Mouse (Mus musculus) forebrain, embryonic 10.5 days (tissue): ENCODE results near the gene Rab8b. TPM values are rescaled to one million over a fixed set of nuclear protein-coding genes. Genes with fewer than 3 reads are reported as not detected.
"Not testable (repeated sequence)": the region's sequence is repeated elsewhere in the genome, so short reads cannot be mapped to it uniquely, and the experiment has no call there.

Experiments
- DNase-seq: peaks from one replicate; pipeline ENCODE4 v3.0.0-alpha.2; 2017; ENCODE audit warnings: low spot score; ENCODE audit errors: extremely low spot score
- H3K27ac ChIP-seq: fragments of 300-500 bp; sonication (generic); 2 replicates; pipeline ENCODE4 v1.5.1; 2016; ENCODE audit warnings: mild to moderate bottlenecking
- H3K27me3 ChIP-seq: fragments of 300-500 bp; sonication (generic); 2 replicates; pipeline ENCODE4 v1.6.1; 2016; ENCODE audit warnings: mild to moderate bottlenecking; ENCODE audit not compliant: poor library complexity, severe bottlenecking
- H3K36me3 ChIP-seq: fragments of 300-500 bp; sonication (generic); replicated peaks from 2 replicates; pipeline ENCODE4 v1.6.1; 2016; ENCODE audit warnings: mild to moderate bottlenecking, moderate library complexity
- H3K4me1 ChIP-seq: fragments of 300-500 bp; sonication (generic); 2 replicates; pipeline ENCODE4 v1.6.1; 2016
- H3K4me3 ChIP-seq: fragments of 300-500 bp; sonication (generic); 2 replicates; pipeline ENCODE4 v1.5.1; 2016; ENCODE audit warnings: mild to moderate bottlenecking, moderate library complexity
- H3K9me3 ChIP-seq: fragments of 300-500 bp; sonication (generic); 2 replicates; pipeline ENCODE4 v1.6.1; 2016; ENCODE audit warnings: mild to moderate bottlenecking, moderate library complexity
- WGBS: fragments of 180-500 bp; shearing (Covaris S2); methylation state at CpG from one replicate; pipeline ENCODE4 v1.1.7; 2016; 5-methylcytosine and 5-hydroxymethylcytosine counted together
- polyA plus RNA-seq: library from polyadenylated mRNA; unstranded; fragments of >200 nt; fragmentation: Nextera tagmentation; extraction: Ambion mirVana; gene quantifications from 2 replicates; pipeline ENCODE4 v1.2.1, GENCODE M21; 2016

The Rab8b gene
- polyA plus RNA-seq, 1 experiment from 2014 or later: 34.0 TPM

GRCm38 (mm10) chr9:66914540-66914939 lies 4.9 kb downstream of the Rab8b start:
- Histone ChIP-seq H3K36me3 (peaks cover 36% of the 10 kb centered on the region), H3K4me1 (peaks cover 45% of the 10 kb centered on the region), H3K4me3 (no peak overlapping the region), H3K27ac (no peak overlapping the region), H3K27me3 (no peaks in the 10 kb centered on the region), H3K9me3 (no peaks in the 10 kb centered on the region)
- no peak for DNase-seq
- WGBS: 95% methylated on average over 3 of the region's 3 CpGs

GRCm38 (mm10) chr9:66913254-66913934 lies 6.1 kb downstream of the Rab8b start:
- H3K27me3 ChIP-seq, H3K4me3 ChIP-seq, H3K9me3 ChIP-seq, DNase-seq, H3K27ac ChIP-seq: not testable (repeated sequence)
- 94% methylated on average over 5 of the region's 5 CpGs for WGBS
- peaks cover 38% of the 10 kb centered on the region for H3K4me1 ChIP-seq
- H3K36me3 ChIP-seq: peaks cover 36% of the 10 kb centered on the region

GRCm38 (mm10) chr9:66912304-66912703 lies 7.2 kb downstream of the Rab8b start:
- no peak for DNase-seq
- peaks cover 36% of the 10 kb centered on the region for H3K36me3 ChIP-seq
- H3K27ac ChIP-seq: no peak overlapping the region
- H3K27me3 ChIP-seq: no peaks in the 10 kb centered on the region
- H3K4me3 ChIP-seq: no peak overlapping the region
- peaks cover 33% of the 10 kb centered on the region for H3K4me1 ChIP-seq
- H3K9me3 ChIP-seq: no peaks in the 10 kb centered on the region

- DNase-seq: no peak
- peaks cover 44% of the 10 kb centered on the region for H3K4me1 ChIP-seq
- H3K27ac ChIP-seq: no peak overlapping the region
- no peak overlapping the region for H3K4me3 ChIP-seq
- no peaks in the 10 kb centered on the region for H3K9me3 ChIP-seq
- no peaks in the 10 kb centered on the region for H3K27me3 ChIP-seq
- peaks cover 24% of the 10 kb centered on the region for H3K36me3 ChIP-seq
- WGBS: 94% methylated on average over 5 of the region's 5 CpGs
Observed at GRCm38 (mm10) chr9:66910677-66911076, 8.8 kb downstream of the Rab8b start.

- WGBS: 87% methylated on average over 7 of the region's 7 CpGs
Observed at GRCm38 (mm10) chr9:66909922-66910321, 9.6 kb downstream of the Rab8b start.

GRCm38 (mm10) chr9:66907746-66908397 lies 11.6 kb downstream of the Rab8b start:
- DNase-seq: no peak
- 92% methylated on average over 5 of the region's 5 CpGs for WGBS
- Histone ChIP-seq H3K4me3 (no peak overlapping the region), H3K9me3 (no peaks in the 10 kb centered on the region), H3K27me3 (no peaks in the 10 kb centered on the region), H3K4me1 (peaks cover 36% of the 10 kb centered on the region), H3K36me3 (peaks cover 11% of the 10 kb centered on the region; the same call in 1 of the 2 replicates), H3K27ac (no peak overlapping the region)

More at GRCm38 (mm10) chr9:66909922-66910321, 9.6 kb downstream of the Rab8b start:
- H3K27ac ChIP-seq: no peak overlapping the region
- no peaks in the 10 kb centered on the region for H3K9me3 ChIP-seq
- H3K27me3 ChIP-seq: no peaks in the 10 kb centered on the region
- peaks cover 45% of the 10 kb centered on the region for H3K4me1 ChIP-seq
- no peak overlapping the region for H3K4me3 ChIP-seq
- no peak for DNase-seq
- H3K36me3 ChIP-seq: peaks cover 18% of the 10 kb centered on the region

GRCm38 (mm10) chr9:66907126-66907525 lies 12.4 kb downstream of the Rab8b start:
- Histone ChIP-seq H3K9me3 (no peaks in the 10 kb centered on the region), H3K4me3 (no peak overlapping the region), H3K36me3 (peaks cover 9% of the 10 kb centered on the region; the same call in 1 of the 2 replicates), H3K27me3 (no peaks in the 10 kb centered on the region), H3K4me1 (peaks cover 29% of the 10 kb centered on the region), H3K27ac (no peak overlapping the region)
- 88% methylated on average over 8 of the region's 8 CpGs for WGBS
- DNase-seq: no peak

- WGBS: 80% methylated on average over 9 of the region's 9 CpGs
Observed at GRCm38 (mm10) chr9:66905990-66906389, 13.5 kb downstream of the Rab8b start.

GRCm38 (mm10) chr9:66899526-66899925 lies 20.0 kb downstream of the Rab8b start:
- 88% methylated on average over 4 of the region's 4 CpGs for WGBS
- peaks cover 15% of the 10 kb centered on the region; the same call in 1 of the 2 replicates for H3K36me3 ChIP-seq
- no peaks in the 10 kb centered on the region for H3K9me3 ChIP-seq
- DNase-seq: no peak
- H3K27ac ChIP-seq: no peak overlapping the region
- no peak overlapping the region for H3K4me3 ChIP-seq
- no peaks in the 10 kb centered on the region for H3K27me3 ChIP-seq
- peaks cover 12% of the 10 kb centered on the region for H3K4me1 ChIP-seq

More at GRCm38 (mm10) chr9:66905990-66906389, 13.5 kb downstream of the Rab8b start:
- Histone ChIP-seq H3K4me1 (peaks cover 19% of the 10 kb centered on the region), H3K27ac (no peak overlapping the region), H3K27me3 (no peaks in the 10 kb centered on the region), H3K9me3 (no peaks in the 10 kb centered on the region), H3K4me3 (no peak overlapping the region), H3K36me3 (peaks cover 16% of the 10 kb centered on the region; the same call in 1 of the 2 replicates)
- DNase-seq: no peak

GRCm38 (mm10) chr9:66899072-66899471 lies 20.4 kb downstream of the Rab8b start:
- H3K27ac ChIP-seq: no peak overlapping the region
- WGBS: 82% methylated on average over 2 of the region's 2 CpGs
- no peaks in the 10 kb centered on the region for H3K27me3 ChIP-seq

GRCm38 (mm10) chr9:66897851-66898250 lies 21.6 kb downstream of the Rab8b start:
- Histone ChIP-seq H3K27ac (no peak overlapping the region), H3K4me1 (peaks cover 12% of the 10 kb centered on the region), H3K36me3 (peaks cover 11% of the 10 kb centered on the region; the same call in 1 of the 2 replicates), H3K9me3 (no peaks in the 10 kb centered on the region), H3K4me3 (no peak overlapping the region), H3K27me3 (no peaks in the 10 kb centered on the region)
- no peak for DNase-seq
- 76% methylated on average over 6 of the region's 6 CpGs for WGBS

More at GRCm38 (mm10) chr9:66899072-66899471, 20.4 kb downstream of the Rab8b start:
- no peak for DNase-seq
- Histone ChIP-seq H3K36me3 (peaks cover 15% of the 10 kb centered on the region; the same call in 1 of the 2 replicates), H3K9me3 (no peaks in the 10 kb centered on the region), H3K4me1 (peaks cover 12% of the 10 kb centered on the region), H3K4me3 (no peak overlapping the region)

- H3K9me3 ChIP-seq: peaks cover 4% of the 10 kb centered on the region; the same call in 1 of the 2 replicates
- H3K27me3 ChIP-seq: no peaks in the 10 kb centered on the region
- DNase-seq: no peak
- H3K36me3 ChIP-seq: peaks cover 10% of the 10 kb centered on the region; the same call in 1 of the 2 replicates
- H3K4me1 ChIP-seq: peaks cover 12% of the 10 kb centered on the region
- no peak overlapping the region for H3K27ac ChIP-seq
- WGBS: 68% methylated on average over 6 of the region's 6 CpGs
- no peak overlapping the region for H3K4me3 ChIP-seq
Observed at GRCm38 (mm10) chr9:66896951-66897350, 22.5 kb downstream of the Rab8b start.

GRCm38 (mm10) chr9:66895995-66896394 lies 23.5 kb downstream of the Rab8b start:
- Histone ChIP-seq H3K4me1 (peaks cover 12% of the 10 kb centered on the region), H3K27ac (no peak overlapping the region), H3K9me3 (peaks cover 4% of the 10 kb centered on the region; the same call in 1 of the 2 replicates), H3K4me3 (no peak overlapping the region), H3K36me3 (0 out of 2 replicates have a peak, but pooled peaks cover 4% of the 10 kb centered on the region), H3K27me3 (no peaks in the 10 kb centered on the region)
- DNase-seq: no peak
- 85% methylated on average over 5 of the region's 5 CpGs for WGBS
